Mouse (Mus musculus): Measurements from ENCODE around the gene Fam168a. TPM values are rescaled to one million over a fixed set of nuclear protein-coding genes. Genes with fewer than 3 reads are reported as not detected.

Gene Fam168a
- total and polyA plus RNA-seq, 3 experiments, result 3.1 to 19.2 TPM; not detected in 1

- DNase-seq (ENCODE audit: low read depth, low spot score), result peak; percentile 53
- Histone ChIP-seq H3K79me2 (ENCODE audit: control insufficient read depth, insufficient read depth, low read length, poor library complexity) (peaks cover 16% of the 10 kb centered on the region), H3K4me1 (ENCODE audit: control insufficient read depth in 1 of 2, insufficient read depth in 2 of 2, low read length in 2 of 2) (peaks cover 16 to 41% of the 10 kb centered on the region in 2 experiments), H3K27me3 (ENCODE audit: control insufficient read depth in 1 of 2, insufficient read depth in 2 of 2, low read length in 2 of 2) (no peaks in the 10 kb centered on the region), H3K36me3 (ENCODE audit: control insufficient read depth in 1 of 2, insufficient read depth in 2 of 2, low read length in 2 of 2) (peaks cover 5 to 36% of the 10 kb centered on the region in 2 experiments; a peak in 3 of 4 replicates), H3K9me3 (replicated peaks; ENCODE audit: insufficient read depth, low read length) (no peaks in the 10 kb centered on the region), H3K4me3 (ENCODE audit: control insufficient read depth in 1 of 2, insufficient read depth in 1 of 2, low read depth in 2 of 2, low read length in 2 of 2) (no peak overlapping the region), H3K27ac (ENCODE audit: control insufficient read depth, low read depth, low read length) (peak overlapping the region; percentile 14; the same call in 1 of the 2 replicates), H3K9ac (ENCODE audit: control insufficient read depth, low read depth, low read length, poor library complexity, severe bottlenecking) (no peak overlapping the region)
- TF ChIP-seq USF1 (IDR thresholded peaks at IDR 0.05; ENCODE audit: low read depth, low read length) (no peak), MXI1 (IDR thresholded peaks at IDR 0.05; ENCODE audit: low read depth, low read length) (no peak), E2F4 (IDR thresholded peaks at IDR 0.05; ENCODE audit: borderline replicate concordance, low read depth, low read length) (no peak), POLR2AphosphoS2 (IDR thresholded peaks at IDR 0.05; ENCODE audit: low read length) (no peak), TBP (IDR thresholded peaks at IDR 0.05; ENCODE audit: low read depth, low read length) (no peak), ZC3H11A (IDR thresholded peaks at IDR 0.05; ENCODE audit: low read depth, low read length) (no peak), CHD1 (IDR thresholded peaks at IDR 0.05; ENCODE audit: low read depth, low read length) (no peak)
Observed at GRCm38 (mm10) chr7:100853396-100853795, 147.0 kb downstream of the Fam168a start.

DNA sequence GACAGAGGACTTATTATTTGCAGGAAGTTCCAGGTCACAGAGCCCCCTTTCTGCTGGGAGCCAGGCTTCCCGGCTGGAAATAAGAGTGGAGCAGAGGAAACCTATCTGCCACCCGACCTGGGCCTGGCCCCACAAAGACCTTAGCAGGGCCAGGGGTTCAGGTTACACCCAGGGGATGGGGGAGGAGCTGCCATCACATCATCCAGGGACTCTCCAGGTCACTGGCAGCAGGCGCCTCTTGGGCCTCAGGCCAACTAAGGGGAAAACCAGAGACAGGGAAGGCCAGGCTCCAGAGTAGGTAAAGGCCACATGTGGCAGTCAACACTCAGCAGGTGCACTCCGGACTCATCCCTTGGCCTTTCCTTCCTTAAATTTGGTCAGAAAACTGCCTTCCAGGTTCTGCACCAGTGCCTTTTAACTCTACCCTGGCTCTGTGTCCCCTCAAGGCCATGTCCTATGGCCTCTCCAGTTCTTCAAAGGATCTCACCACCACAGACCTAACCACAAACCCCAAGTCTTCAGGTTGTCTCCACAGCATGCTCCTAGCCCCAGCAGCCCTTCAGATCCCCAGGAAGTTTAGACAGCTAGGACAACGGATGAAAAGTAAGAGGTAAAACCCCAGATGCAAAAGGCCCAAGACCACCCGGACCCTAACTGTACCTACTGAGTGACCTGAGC lies 147.8 kb downstream of the Fam168a start:
- Histone ChIP-seq H3K36me3 (ENCODE audit: control insufficient read depth in 1 of 2, insufficient read depth in 2 of 2, low read length in 2 of 2) (peaks cover 3 to 43% of the 10 kb centered on the region in 2 experiments; a peak in 3 of 4 replicates), H3K9me3 (replicated peaks; ENCODE audit: insufficient read depth, low read length) (no peaks in the 10 kb centered on the region), H3K27me3 (ENCODE audit: control insufficient read depth in 1 of 2, insufficient read depth in 2 of 2, low read length in 2 of 2) (no peaks in the 10 kb centered on the region), H3K4me1 (ENCODE audit: control insufficient read depth in 1 of 2, insufficient read depth in 2 of 2, low read length in 2 of 2) (peaks cover 16 to 47% of the 10 kb centered on the region in 2 experiments), H3K9ac (ENCODE audit: control insufficient read depth, low read depth, low read length, poor library complexity, severe bottlenecking) (peak overlapping the region; percentile 57), H3K79me2 (ENCODE audit: control insufficient read depth, insufficient read depth, low read length, poor library complexity) (peaks cover 21% of the 10 kb centered on the region), H3K27ac (ENCODE audit: control insufficient read depth, low read depth, low read length) (peak overlapping the region; percentile 97), H3K4me3 (ENCODE audit: control insufficient read depth in 1 of 2, insufficient read depth in 1 of 2, low read depth in 2 of 2, low read length in 2 of 2) (no peak overlapping the region)
- peak; percentile 46 for TF ChIP-seq TAL1 (IDR thresholded peaks at IDR 0.05; ENCODE audit: low read length)
- TF ChIP-seq MYB (IDR thresholded peaks at IDR 0.05; ENCODE audit: low read depth, low read length), result no peak
- peak; percentile 49 for DNase-seq (ENCODE audit: low read depth, low spot score)

DNA sequence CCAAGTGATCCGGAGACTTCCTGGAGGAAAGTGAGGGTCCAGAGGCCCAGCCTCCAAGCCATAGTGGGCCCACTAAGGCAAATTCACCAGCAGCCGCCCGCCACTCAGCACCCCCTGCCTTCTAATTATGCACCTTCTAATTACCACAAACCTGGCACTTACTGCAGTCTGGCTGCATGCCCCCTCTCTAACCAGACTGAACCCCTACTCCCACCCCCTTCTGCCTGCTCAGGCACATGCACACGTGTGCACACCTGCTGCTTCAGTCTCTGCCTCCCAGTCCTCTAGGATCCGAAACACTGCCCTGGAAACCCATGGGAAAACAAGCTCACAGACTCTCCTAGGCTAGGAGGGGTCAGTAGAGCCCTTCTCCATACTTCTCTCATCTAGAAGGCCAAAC lies 148.4 kb downstream of the Fam168a start:
- Histone ChIP-seq H3K27ac (ENCODE audit: control insufficient read depth, low read depth, low read length) (peak overlapping the region; percentile 97), H3K9ac (ENCODE audit: control insufficient read depth, low read depth, low read length, poor library complexity, severe bottlenecking) (peak overlapping the region; percentile 57), H3K79me2 (ENCODE audit: control insufficient read depth, insufficient read depth, low read length, poor library complexity) (peaks cover 26% of the 10 kb centered on the region), H3K9me3 (replicated peaks; ENCODE audit: insufficient read depth, low read length) (no peaks in the 10 kb centered on the region), H3K36me3 (ENCODE audit: control insufficient read depth in 1 of 2, insufficient read depth in 2 of 2, low read length in 2 of 2) (peaks cover 0 to 43% of the 10 kb centered on the region in 2 experiments; a peak in 3 of 4 replicates), H3K27me3 (ENCODE audit: control insufficient read depth in 1 of 2, insufficient read depth in 2 of 2, low read length in 2 of 2) (no peaks in the 10 kb centered on the region), H3K4me1 (ENCODE audit: control insufficient read depth in 1 of 2, insufficient read depth in 2 of 2, low read length in 2 of 2) (peaks cover 16 to 51% of the 10 kb centered on the region in 2 experiments), H3K4me3 (ENCODE audit: control insufficient read depth in 1 of 2, insufficient read depth in 1 of 2, low read depth in 2 of 2, low read length in 2 of 2) (peak overlapping the region in 1 of 2 experiments; percentile 25; a peak in 3 of 4 replicates)
- DNase-seq (ENCODE audit: low read depth, low spot score), result peak; percentile 19
- TF ChIP-seq TCF12 (IDR thresholded peaks at IDR 0.05; ENCODE audit: low read depth, low read length), result no peak
